In the genomic region with DNA sequence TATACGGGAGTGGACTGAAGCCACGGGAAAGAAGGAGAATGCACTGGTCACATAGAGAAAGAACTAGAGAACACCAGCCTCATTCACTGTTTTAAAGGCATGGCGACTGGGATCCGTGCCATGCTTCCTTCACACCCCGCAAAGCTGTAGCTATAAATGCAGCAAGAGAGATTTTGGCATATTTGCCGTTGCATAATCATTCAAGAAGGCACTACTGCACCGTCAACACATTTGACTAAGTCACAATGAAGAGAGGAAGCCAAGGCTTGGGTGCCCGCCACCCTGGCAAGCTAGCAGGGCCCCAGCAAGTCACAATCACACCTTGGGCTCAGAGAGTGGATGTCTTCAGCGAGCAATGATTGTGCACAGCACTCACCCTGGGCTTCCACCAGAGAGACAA, we compare ENCODE assay signal across 9 mouse cellular contexts.
A peak's percentile ranks its signal among the peaks of the same experiment; 100 is the strongest.
DNase-seq lines count a peak whose midpoint lies in the region; TF ChIP-seq lines count a peak whose summit lies in the region.
"Had no signal": no experiment of that assay in that cellular context is flagged by ENCODE, and none has a peak within 500 bp of the region (broad histone marks: within the 10 kb centered on the region; RNA-seq: fewer than 3 reads in every experiment).

No protein-coding gene starts in this region.

- DNase-seq in adrenal gland, adult 2 months = peak; percentile 4
- no peak for DNase-seq in adrenal gland, postnatal 4 days (ENCODE audit: low spot score in 2 of 2)
- DNase-seq in brain, embryonic 18.5 days (ENCODE audit: low read depth, low spot score) = peak; percentile 65
- peak; percentile 19 to 42 for DNase-seq in heart, adult 9 months (ENCODE audit: low spot score in 2 of 2)
- peak; percentile 55 to 69 for DNase-seq in left cerebral cortex, adult 2 months (ENCODE audit: extremely low spot score in 1 of 2, low spot score in 2 of 2)
- DNase-seq in urinary bladder, postnatal 10 days (ENCODE audit: low spot score) = no peak
- no peak for DNase-seq in gastrocnemius, postnatal 36 days
- no peak for DNase-seq in thymus, postnatal 10 days (ENCODE audit: low spot score in 2 of 2)

- intact Hi-C loops in left cerebral cortex, adult 2 months (cut with DNase I) = loop anchor here (2.0 kb wide), 1 partner anchor 18 kb away; no protein-coding TSS in a partner anchor
- intact Hi-C loops in gastrocnemius, postnatal 36 days (cut with DNase I) = no loop called here

- no peak overlapping the region for H3K4me3 ChIP-seq in left cerebral cortex, adult 2 months
- H3K4me3 ChIP-seq: embryonic facial prominence, embryonic 15.5 days had no signal

- no peak for TF ChIP-seq CTCF in left cerebral cortex, adult 2 months (IDR thresholded peaks at IDR 0.05)

- H3K27ac ChIP-seq in left cerebral cortex, adult 2 months = no peak overlapping the region
- H3K27ac ChIP-seq: embryonic facial prominence, embryonic 15.5 days had no signal

Comparison
In these comparisons a context has a peak if more than half of its experiments do, and no peak if none do; other contexts are left out.
1. DNase-seq: peak in adrenal gland, adult 2 months (single experiment), brain, embryonic 18.5 days (single experiment), heart, adult 9 months (2 of 2) and left cerebral cortex, adult 2 months (2 of 2); none in adrenal gland, postnatal 4 days (0 of 2), urinary bladder, postnatal 10 days (single experiment), gastrocnemius, postnatal 36 days (0 of 2) and thymus, postnatal 10 days (0 of 2).